Mouse (Mus musculus) heart, postnatal 14 days (tissue): ENCODE data around the gene Zfp408. TPM values are rescaled to one million over a fixed set of nuclear protein-coding genes. Genes with fewer than 3 reads are reported as not detected.
A peak's percentile ranks its signal among the peaks of the same experiment; 100 is the strongest.

Experiments
- DNase-seq, 2 experiments: peaks; one replicate each; pipeline ENCODE4 v3.0.0; 2021 to 2022
- intact Hi-C: fragments of 180-260 bp; cut with DNase I; formaldehyde crosslinking; loops from one replicate; pipeline ENCODE4 v1.15.1; 2025
- long read RNA-seq, 2 experiments: library from polyadenylated mRNA; stranded (forward); transcript quantifications; one replicate each; pipeline ENCODE4 v2.0.0; 2021
- total RNA-seq, 2 experiments: library from RNA; stranded (reverse); gene quantifications; 2 replicates each; pipeline ENCODE4 v1.2.3; 2021

Zfp408 gene
- 1 to 10 TPM; 5.4 to 5.8 TPM for total RNA-seq
- long read RNA-seq, experiment 1, partial matches to known transcripts = 0 of 3 reads
- long read RNA-seq, experiment 1, other reads (novel, unspliced or antisense) = 3 of 3 reads
- long read RNA-seq, experiment 2, partial matches to known transcripts = 0 of 2 reads
- long read RNA-seq, experiment 2, other reads (novel, unspliced or antisense) = 2 of 2 reads

DNA sequence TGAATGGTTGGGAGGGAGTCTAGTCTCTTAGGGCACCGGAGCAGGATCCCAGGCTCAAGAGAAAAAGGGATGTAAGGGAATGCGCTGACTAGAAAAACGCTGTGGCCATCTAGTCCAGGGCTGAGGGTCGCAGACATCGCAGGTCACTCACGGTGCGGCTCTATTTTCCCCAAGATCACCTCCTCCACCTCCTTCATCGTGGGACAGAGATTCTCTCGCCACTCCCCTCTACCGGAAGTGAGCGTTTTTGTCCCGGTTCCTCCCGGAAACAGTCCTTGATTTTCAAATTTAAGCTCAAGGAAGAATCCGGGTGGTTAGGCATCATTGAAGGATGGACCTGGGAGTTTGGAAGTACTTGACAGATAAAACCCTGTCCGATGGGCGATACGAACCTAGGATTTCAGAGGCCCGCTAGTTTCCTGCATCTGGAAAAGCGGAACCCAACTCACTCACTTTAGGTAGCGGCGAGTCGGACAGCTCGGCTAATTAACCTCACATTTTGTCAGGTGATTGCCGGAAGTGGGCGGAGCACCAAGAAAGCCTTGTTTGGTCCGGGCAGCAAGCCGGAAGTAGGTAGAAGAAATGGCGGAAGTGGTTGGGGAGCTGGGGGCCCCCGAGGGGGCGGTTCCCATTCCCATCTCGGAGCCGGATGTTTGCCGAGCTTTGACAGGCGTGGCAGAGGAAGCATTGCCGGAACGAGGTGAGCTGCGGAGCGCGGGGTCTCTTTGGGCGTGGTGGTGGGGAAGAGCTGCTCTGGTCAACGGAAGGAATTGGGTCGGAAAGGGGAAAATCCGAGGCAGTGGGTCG, at the start of gene Zfp408, which contains the start of gene Arhgap1:
Zfp408 (minus strand) TSS at position 239 of the 807 bp plus-strand sequence.
Arhgap1 (plus strand) TSS at position 308 of the 807 bp plus-strand sequence.
- intact Hi-C loops = no loop called here
- peak; percentile 95 to 97 for DNase-seq

DNA sequence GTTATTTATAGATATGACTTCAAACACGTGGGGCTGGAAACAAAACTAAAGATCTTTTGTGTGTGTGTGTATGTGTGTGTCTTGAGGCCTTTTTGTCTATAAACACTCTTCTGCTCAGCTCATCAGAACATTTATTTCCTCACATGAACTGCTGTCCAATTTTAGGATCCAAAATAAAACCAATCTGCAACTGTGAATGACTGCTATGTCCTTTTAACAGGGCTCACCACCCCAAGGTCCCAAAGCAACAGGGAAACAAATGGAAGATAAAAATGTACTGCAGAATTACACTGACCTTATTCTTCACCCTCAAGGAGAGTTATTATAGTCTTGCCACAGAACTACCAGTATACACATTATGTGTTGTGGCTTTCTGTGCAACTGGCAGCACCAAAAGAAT, 49.6 kb upstream of the Zfp408 start:
- intact Hi-C loops = no loop called here
- no peak for DNase-seq

DNA sequence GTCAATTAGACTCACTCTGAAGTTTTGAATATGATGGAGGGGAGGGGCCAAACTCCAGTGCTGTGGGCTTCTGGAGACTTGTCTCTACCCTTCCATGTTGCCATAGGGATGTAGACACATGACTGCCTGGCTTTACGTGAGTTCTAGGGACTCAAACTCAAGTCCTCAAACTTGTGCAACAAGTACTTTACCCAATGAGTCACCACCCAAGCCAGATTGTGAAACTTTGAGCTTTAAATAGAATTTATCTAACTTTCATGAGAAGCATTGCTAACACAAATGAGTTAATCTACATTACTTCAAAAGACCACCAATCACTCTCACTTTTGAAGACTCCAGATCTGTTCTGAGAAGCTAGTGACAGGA, 46.6 kb upstream of the Zfp408 start:
- DNase-seq = no peak
- intact Hi-C loops = no loop called here

DNA sequence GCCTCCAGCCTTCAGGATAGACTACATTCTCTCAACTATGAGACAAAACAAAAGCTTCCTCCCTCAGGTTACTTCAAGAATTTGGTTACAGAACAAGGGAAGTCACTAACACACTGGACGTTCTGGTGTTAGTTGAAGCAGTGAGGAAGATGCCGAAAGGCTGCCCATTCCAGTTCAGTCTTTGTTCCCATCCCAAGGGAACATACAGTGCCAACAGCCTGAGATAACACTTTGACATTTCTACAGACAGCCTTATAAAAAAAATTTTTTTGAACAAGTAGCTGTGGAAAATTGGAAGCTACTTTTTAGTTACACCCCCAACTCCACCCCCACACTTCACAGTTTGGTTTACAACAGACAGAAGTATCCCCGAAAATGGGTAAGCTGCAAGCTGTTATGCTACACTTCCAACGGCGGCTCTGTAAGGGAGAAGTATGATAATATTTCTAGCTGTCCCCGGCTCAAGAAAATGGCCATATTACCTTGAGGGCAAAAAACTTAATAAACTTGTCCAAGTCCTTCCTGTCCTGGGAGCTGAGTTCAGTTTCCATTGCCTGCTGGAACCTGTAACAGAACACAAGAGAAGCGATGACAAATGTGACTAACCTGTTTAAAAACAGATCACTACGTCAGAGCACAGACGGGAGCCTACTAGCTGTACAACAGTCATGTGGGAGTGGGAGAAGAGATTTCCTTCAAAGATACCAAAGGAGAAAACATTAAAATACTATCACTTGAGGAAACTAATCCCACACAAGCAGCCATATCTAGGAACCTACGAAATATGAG, 46.0 kb upstream of the Zfp408 start:
- intact Hi-C loops = no loop called here
- peak in 1 of 2 experiments; percentile 11 for DNase-seq

DNA sequence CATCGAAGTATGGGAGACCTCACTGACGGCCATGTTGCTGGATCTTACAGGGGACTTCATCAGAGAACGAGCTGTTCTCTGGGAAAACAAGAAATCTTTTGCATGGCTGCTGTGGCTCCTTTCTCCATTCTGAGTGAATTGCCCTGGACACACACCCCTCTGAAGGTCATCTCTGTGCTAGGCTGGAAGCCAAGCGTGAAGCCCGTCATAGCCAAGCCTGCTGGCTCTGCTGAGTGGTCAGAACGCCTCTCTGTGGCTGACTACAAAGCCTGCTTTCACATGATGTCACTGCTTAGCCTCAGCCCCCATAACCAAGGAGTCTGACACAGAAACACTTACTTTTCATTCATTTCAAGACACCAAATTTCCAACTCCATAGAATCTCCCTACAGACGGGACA, 39.9 kb upstream of the Zfp408 start:
- peak; percentile 64 to 80 for DNase-seq

DNA sequence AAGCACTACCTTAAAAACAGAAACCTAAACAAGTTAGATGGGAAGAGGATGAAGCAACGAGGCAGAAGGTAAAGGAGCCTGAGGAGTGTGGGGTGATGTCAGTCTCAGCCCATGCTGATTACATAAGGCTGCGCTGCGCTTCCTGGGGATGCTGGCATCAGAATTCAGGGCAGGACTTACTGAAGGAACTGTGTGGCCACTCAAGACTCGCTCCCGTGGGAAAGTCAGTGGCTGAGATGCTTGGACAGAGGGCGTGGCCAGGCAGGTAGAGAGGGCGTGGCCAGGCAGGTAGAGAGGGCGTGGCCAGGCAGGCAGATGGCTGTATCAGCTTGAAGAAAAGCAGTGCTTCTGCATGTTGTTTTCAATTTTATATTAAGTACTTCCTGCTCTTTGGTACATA, 34.3 kb upstream of the Zfp408 start:
- no peak for DNase-seq
- intact Hi-C loops = no loop called here

More for the DNA sequence above, 39.9 kb upstream of the Zfp408 start:
- intact Hi-C loops = no loop called here

DNA sequence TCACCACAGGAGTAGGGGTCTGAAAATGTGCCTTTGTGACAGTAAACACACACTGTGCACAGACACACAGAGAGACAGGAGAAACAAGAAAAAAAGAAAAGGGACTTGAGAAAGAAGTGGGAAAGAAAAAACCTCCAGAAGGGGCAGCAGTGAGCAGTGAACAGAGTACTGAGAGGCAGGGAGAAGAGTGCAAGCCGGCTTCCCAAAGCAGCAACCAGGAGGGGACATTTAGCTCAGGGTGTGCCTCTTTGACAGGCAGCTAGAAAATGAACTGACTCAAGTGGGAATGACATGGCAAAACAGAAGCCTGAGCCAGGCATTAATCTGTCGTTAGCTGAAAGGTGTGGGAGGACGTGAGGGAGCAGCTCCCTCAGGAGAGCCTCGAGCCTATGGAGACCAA, 33.3 kb upstream of the Zfp408 start:
- intact Hi-C loops = no loop called here
- DNase-seq = peak; percentile 34 to 68

DNA sequence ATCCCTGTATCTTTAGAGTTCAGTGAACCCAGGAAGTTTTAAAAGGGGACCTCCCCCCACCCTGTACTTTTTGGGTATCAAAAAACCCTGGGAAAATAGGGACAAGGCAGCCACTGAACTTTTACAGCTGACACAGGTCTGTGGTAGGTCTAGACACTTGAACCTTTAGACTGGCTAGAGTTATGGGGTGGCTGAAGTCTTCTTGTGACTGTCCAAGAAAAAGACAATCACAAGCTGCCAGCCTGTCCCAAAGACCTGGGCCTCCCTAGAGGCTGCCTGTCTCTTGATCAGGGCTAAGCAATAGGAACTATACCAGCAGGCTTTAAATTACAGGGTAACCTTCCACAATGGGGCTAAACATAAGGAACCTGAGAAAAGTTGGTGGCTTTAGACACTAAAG, 27.4 kb upstream of the Zfp408 start:
- intact Hi-C loops = no loop called here
- DNase-seq = no peak

DNA sequence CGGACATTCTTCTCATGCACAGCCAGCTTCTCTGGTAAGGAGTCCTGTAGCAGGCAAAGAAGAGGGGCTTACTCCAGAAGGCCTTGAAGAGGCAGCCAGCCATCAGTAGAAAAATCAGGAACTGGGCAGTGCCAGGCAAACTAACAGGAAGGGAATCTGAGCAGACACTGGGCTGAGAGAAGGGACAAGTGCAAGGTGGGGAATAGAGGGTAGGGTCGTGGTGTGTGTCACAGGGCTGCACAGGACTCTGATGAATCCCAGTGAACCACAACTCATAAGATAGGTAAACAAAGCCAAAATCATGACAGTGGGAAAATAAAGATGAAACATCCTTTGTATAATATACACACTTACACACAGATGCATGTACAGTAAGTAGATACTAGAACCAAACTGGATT, 26.8 kb upstream of the Zfp408 start:
- intact Hi-C loops = no loop called here
- DNase-seq = no peak

DNA sequence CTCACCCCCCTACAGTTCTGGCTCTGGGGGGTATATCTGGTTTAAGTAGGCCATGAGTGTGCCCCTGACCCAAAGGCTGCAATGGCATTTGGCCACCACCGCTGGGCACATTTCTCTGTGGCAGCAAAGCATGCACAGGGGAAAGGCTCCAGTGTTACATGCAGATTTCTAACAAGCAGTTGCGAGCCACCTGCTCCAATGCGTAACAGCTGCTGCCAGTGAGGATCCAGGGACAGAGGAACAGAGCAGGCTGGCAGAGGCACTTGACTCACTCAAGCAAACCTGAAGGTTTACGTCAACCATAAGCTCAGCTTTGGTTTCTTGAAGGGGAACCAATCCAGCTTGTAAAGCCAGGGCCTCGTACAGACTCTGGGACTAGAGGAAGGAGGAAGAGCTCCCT, 25.3 kb upstream of the Zfp408 start:
- intact Hi-C loops = no loop called here
- no peak for DNase-seq

DNA sequence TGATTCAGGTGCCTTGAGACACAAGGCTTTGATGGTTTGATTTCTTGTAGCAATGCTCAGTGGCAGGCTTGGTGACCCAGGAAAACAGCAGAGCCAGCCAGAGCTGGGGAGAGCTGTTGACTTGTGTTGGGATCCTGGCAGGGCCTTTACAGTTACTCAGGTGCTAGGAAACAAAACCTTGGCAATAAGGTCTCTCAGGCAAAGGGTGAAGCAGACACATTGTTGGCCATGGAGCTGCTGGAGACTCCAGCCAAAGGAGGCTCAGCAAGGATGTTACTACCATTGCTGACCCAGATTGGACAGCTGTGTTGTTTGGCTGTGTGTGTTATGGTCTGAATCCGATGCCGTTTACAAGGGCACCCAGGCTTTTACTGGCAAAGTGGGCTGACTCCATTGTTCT, 24.0 kb upstream of the Zfp408 start:
- intact Hi-C loops = no loop called here
- DNase-seq = no peak

DNA sequence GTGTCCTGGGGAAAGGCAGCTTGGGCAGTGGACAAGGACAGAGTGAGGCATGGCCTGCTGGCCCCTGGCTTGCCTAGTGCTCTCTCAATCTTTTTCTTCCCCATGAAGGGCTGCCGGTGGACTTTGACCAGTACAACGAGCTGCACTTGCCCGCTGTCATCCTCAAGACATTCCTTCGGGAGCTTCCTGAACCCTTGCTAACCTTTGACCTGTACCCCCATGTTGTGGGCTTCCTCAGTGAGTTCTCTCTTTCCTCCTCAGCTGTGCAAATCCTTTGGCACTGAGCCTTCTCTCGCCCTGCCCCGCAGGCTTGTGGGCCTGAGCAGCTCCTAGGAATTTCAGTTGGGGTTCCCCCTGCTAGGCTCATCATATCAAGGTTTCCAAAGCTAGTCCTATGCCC, 20.4 kb upstream of the Zfp408 start:
- DNase-seq = no peak
- intact Hi-C loops = no loop called here

DNA sequence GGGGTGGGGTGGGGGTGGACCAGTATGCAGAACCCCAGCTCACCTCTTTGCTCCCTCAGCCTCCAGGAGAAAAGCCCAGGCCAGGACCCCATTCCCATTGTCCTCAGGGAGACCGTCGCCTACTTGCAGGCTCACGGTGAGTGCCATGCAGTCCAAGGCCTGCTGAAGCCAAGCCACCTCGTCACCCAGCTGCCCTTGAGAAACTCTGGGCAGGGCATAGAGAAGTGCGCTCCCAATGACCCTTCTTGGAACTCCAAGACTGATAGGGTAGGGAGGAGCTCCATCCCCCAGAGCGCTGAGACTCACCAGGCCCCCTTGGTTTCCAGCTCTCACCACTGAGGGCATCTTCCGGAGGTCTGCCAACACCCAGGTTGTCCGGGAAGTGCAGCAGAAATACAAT, 19.7 kb upstream of the Zfp408 start:
- DNase-seq = no peak
- intact Hi-C loops = no loop called here

DNA sequence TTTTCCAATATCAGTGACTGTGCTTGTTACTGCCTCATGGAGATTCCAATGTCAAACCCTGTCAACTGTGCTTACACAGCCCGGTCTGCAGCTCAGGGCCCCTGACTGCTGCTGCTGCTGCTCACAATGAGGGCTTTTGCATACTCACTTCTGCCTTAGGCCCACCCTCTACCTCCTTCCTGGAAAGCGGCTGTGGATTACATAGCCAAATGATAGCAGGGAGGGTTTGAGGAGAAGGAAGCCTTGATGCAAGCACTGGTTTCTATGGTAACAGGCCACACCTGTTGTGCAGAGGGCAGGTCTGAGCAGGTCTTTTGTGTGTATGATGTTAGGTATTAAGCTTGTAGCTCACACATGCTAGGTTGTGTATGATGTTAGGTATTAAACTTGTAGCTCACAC, 18.2 kb upstream of the Zfp408 start:
- intact Hi-C loops = no loop called here
- no peak for DNase-seq

DNA sequence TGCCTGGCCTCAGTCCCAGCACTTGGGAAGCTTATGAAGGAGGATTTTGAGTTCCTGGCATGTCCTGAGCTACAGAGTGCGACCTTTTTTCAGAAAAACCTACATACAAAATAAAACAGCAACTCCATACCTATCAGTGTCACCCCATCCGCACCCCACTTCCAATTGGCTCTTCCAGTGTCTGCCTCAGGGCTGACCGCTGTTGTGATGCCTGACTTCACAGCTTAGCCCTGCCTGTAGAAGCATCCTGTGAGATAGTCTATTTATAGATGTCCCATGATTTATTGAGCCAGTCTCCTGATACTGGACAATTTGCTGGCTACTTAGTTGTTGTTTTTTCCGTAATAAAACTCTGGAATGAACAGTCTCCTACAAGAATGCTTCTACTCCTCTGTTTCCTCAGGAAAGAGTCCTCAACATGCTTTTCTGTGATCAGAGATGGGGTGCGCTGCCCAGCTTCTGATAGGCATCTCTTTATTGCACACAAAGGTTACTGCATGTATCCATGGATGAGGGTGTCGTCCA, 16.9 kb upstream of the Zfp408 start:
- no peak for DNase-seq
- intact Hi-C loops = no loop called here

DNA sequence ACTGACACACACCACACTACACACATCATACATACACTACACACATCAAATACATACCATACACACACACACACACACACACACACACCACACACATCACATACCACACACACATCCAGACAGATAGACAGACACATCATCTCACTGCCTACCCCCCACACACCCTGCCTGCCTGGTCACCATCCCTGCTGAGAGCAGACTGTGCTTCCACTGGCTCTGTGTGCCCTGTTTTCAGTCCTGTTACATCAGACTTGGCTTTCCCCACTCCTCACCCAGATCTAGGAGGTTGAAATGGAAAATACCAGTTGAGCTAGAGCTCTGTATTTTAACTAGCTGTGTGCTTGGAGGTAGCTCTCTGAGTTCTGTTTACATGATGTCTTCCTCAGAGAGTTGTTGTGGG, 15.2 kb upstream of the Zfp408 start:
- no peak for DNase-seq
- intact Hi-C loops = no loop called here

DNA sequence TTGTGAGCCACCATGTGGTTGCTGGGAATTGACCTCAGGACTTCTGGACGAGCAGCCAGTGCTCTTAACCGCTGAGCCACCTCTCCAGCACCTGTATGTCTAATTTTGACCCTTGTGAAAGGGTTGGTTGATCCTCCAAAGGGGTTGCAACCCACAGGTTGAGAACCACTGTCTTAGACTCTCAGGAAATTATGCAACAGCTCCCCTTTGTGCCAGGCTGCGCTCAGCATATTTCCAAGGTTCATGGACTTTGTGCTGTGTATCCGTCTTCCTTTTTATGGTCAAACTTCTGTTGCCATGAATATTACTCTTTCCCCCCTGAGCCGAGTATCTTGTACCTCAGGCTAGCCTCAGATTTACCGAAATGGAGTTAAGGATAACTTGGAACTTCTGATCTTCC, 11.4 kb upstream of the Zfp408 start:
- DNase-seq = no peak
- intact Hi-C loops = no loop called here

DNA sequence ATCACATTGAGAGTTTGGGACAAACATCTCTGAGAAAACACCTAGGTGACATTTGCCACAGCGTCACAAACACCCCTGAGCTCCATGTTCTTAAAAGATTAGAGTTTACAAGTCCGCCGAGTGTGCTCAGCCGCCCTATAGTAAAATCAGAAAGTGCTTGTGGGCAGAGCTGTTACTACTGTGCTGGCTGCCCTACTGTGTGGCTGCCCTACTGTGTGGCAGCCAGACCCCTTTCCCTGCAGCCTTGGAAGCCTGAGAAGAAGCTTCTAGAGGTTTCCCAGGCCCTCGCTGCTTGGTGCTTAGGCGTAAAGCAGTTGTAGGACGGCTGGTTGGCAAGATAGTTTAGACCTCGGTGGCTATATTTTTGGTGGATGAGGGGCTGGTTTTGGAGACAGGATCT, 10.1 kb upstream of the Zfp408 start:
- no peak for DNase-seq
- intact Hi-C loops = no loop called here

DNA sequence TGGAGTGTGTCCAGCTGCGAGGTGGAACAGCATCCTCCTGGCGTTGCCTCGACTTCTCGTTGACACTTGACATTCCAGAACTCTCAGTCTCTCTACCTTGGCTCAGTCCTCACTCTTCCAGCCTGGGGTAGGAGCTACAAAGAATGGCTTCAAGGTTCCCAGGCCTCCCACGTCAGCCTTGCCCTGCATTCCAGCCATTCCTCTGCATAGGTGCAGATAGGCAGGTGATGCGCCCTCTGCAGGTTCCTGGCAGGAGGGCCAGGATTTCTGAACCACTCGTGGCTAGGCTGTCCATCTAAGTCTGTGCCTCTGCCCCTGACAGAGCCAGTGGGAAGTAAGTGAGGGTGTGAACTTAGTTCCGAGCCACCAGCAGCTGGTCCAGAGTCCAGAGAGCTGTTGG, 7.2 kb upstream of the Zfp408 start:
- intact Hi-C loops = loop anchor here (1.0 kb wide), 1 partner anchor 18 kb away; no protein-coding TSS in a partner anchor
- no peak for DNase-seq

DNA sequence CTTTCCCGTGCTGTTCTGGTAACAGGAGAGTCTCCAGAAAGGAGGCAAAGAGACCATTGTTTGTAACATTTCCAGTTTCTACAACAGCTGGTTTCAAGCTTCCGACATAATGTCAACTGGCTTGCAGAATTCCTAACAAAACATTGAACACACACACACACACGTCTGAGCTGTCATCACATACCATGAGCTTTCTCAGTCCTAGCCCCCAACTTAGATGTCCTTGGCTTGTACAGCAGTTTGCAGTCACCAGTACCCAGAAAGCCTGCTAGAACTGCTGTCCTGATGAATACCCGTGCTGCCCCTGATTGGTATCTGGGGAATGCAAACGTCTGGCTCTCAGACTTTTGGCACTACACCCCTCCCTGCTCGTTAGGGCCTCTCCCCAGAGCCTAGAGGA, 6.2 kb upstream of the Zfp408 start:
- intact Hi-C loops = no loop called here
- DNase-seq = no peak

DNA sequence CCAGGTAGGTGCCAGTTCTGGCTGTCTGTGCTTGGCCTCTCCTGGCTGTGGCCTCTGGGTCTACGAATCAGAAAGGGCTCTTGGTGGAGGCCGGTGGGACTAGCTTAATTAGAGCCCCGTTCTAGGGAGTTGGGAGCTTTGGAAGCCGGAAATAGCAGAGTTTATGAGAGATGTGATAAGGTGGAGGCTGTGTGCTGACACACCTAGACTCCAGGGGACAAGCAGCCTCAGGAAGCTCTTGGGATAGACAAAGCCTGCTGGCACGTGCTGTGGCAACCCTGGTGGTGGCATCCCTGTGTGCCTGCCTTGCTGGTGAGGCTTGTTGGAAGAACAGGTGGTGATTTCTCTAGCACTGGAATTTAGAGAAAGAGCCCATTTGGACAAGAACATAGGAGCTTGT, 5.8 kb upstream of the Zfp408 start:
- intact Hi-C loops = no loop called here
- no peak for DNase-seq
